Mouse (Mus musculus) hindbrain, embryonic 12.5 days (tissue): ENCODE measurements around the gene Lce1f. TPM values are rescaled to one million over a fixed set of nuclear protein-coding genes. Genes with fewer than 3 reads are reported as not detected.
"Not testable (repeated sequence)": the region's sequence is repeated elsewhere in the genome, so short reads cannot be mapped to it uniquely, and the experiment has no call there.

ENCODE experiments used
- ATAC-seq: fragments of 200-750 bp; cut with Nextera tagmentation; 2 replicates; pipeline ENCODE4 v1.8.0; 2017; ENCODE audit warnings: moderate TSS enrichment; ENCODE audit not compliant: low FRiP score
- H3K27ac ChIP-seq: fragments of 300-500 bp; sonication (generic); 2 replicates; pipeline ENCODE4 v1.5.1; 2016; ENCODE audit warnings: mild to moderate bottlenecking
- H3K27me3 ChIP-seq: fragments of 300-500 bp; sonication (generic); 2 replicates; pipeline ENCODE4 v1.6.1; 2016; ENCODE audit warnings: mild to moderate bottlenecking
- H3K36me3 ChIP-seq: fragments of 300-500 bp; sonication (generic); 2 replicates; pipeline ENCODE4 v1.6.1; 2016; ENCODE audit warnings: mild to moderate bottlenecking
- H3K4me1 ChIP-seq: fragments of 300-500 bp; sonication (generic); 2 replicates; pipeline ENCODE4 v1.6.1; 2016
- H3K4me2 ChIP-seq: fragments of 300-500 bp; sonication (generic); replicated peaks from 2 replicates; pipeline ENCODE4 v1.6.1; 2016; ENCODE audit warnings: mild to moderate bottlenecking
- H3K4me3 ChIP-seq: fragments of 300-500 bp; sonication (generic); 2 replicates; pipeline ENCODE4 v1.5.1; 2016; ENCODE audit warnings: mild to moderate bottlenecking
- H3K9ac ChIP-seq: fragments of 300-500 bp; sonication (generic); 2 replicates; pipeline ENCODE4 v1.6.1; 2016; ENCODE audit warnings: mild to moderate bottlenecking, moderate library complexity
- H3K9me3 ChIP-seq: fragments of 300-500 bp; sonication (generic); replicated peaks from 2 replicates; pipeline ENCODE4 v1.6.1; 2016; ENCODE audit warnings: mild to moderate bottlenecking
- WGBS: fragments of 180-500 bp; shearing (Covaris S2); methylation state at CpG from one replicate; pipeline ENCODE4 v1.1.7; 2016; 5-methylcytosine and 5-hydroxymethylcytosine counted together
- polyA plus RNA-seq: library from polyadenylated mRNA; unstranded; fragments of >200 nt; fragmentation: Nextera tagmentation; extraction: Ambion mirVana; gene quantifications from 2 replicates; pipeline ENCODE4 v1.2.1, GENCODE M21; 2016

The Lce1f gene
- not detected in 2 replicates for polyA plus RNA-seq

- Histone ChIP-seq H3K4me2 (no peak within 1 kb of the TSS), H3K9ac (no peak within 1 kb of the TSS), H3K9me3 (no peaks in the 10 kb centered on the region), H3K27ac (no peak within 1 kb of the TSS), H3K4me3 (no peak within 1 kb of the TSS), H3K27me3 (no peaks in the 10 kb centered on the region), H3K36me3 (no peaks in the 10 kb centered on the region), H3K4me1 (no peaks in the 10 kb centered on the region)
- 89% methylated on average over 3 of the region's 3 CpGs for WGBS
- no peak for ATAC-seq
These were observed at the start of gene Lce1f for GRCm38 (mm10) chr3:92720250-92720649. TSS of gene Lce1f (minus strand) at chr3:92720350.

- H3K9me3 ChIP-seq = no peaks in the 10 kb centered on the region
- no peaks in the 10 kb centered on the region for H3K4me1 ChIP-seq
- H3K4me3 ChIP-seq = no peak within 1 kb of the TSS
- no peaks in the 10 kb centered on the region for H3K36me3 ChIP-seq
- WGBS = 96% methylated on average over 1 of the region's 1 CpGs
- no peaks in the 10 kb centered on the region for H3K27me3 ChIP-seq
- no peak within 1 kb of the TSS for H3K4me2 ChIP-seq
- H3K9ac ChIP-seq = no peak within 1 kb of the TSS
- no peak for ATAC-seq
- no peak within 1 kb of the TSS for H3K27ac ChIP-seq
These were observed 44.8 kb upstream of the Lce1f start, which contains the start of gene Lce1h for GRCm38 (mm10) chr3:92764965-92765364. TSS of gene Lce1h (minus strand) at chr3:92765065.

- ATAC-seq = no peak
- no peaks in the 10 kb centered on the region for H3K9me3 ChIP-seq
- H3K27me3 ChIP-seq = no peaks in the 10 kb centered on the region
- H3K4me2 ChIP-seq = no peak overlapping the region
- H3K36me3 ChIP-seq = no peaks in the 10 kb centered on the region
- no peak overlapping the region for H3K27ac ChIP-seq
- no peak overlapping the region for H3K4me3 ChIP-seq
- no peak overlapping the region for H3K9ac ChIP-seq
- H3K4me1 ChIP-seq = no peaks in the 10 kb centered on the region
- WGBS = 32% methylated on average over 3 of the region's 3 CpGs
These were observed 33.0 kb upstream of the Lce1f start for GRCm38 (mm10) chr3:92753197-92753596.

GRCm38 (mm10) chr3:92752238-92752637 lies 32.1 kb upstream of the Lce1f start, which contains the start of gene Lce1g:
TSS of gene Lce1g (minus strand) at chr3:92752338.
- Histone ChIP-seq H3K4me2 (no peak within 1 kb of the TSS), H3K36me3 (no peaks in the 10 kb centered on the region), H3K27ac (no peak within 1 kb of the TSS), H3K9me3 (no peaks in the 10 kb centered on the region), H3K9ac (no peak within 1 kb of the TSS), H3K4me1 (no peaks in the 10 kb centered on the region), H3K4me3 (no peak within 1 kb of the TSS), H3K27me3 (no peaks in the 10 kb centered on the region)
- WGBS = 85% methylated on average over 1 of the region's 1 CpGs
- ATAC-seq = no peak

GRCm38 (mm10) chr3:92738996-92739395 lies 18.8 kb upstream of the Lce1f start, which contains the start of gene Gm38119:
TSS of gene Gm38119 (minus strand) at chr3:92739096.
- Histone ChIP-seq H3K4me2 (no peak within 1 kb of the TSS), H3K27me3 (no peaks in the 10 kb centered on the region), H3K9ac (no peak within 1 kb of the TSS), H3K36me3 (no peaks in the 10 kb centered on the region), H3K4me3 (no peak within 1 kb of the TSS), H3K27ac (no peak within 1 kb of the TSS), H3K4me1 (no peaks in the 10 kb centered on the region), H3K9me3 (no peaks in the 10 kb centered on the region)
- ATAC-seq = no peak
- 88% methylated on average over 1 of the region's 1 CpGs for WGBS

- H3K4me1 ChIP-seq = no peaks in the 10 kb centered on the region
- H3K27me3 ChIP-seq = no peaks in the 10 kb centered on the region
- no peak overlapping the region for H3K4me3 ChIP-seq
- H3K36me3 ChIP-seq = no peaks in the 10 kb centered on the region
- WGBS = 91% methylated on average over 5 of the region's 5 CpGs
- H3K4me2 ChIP-seq = no peak overlapping the region
- no peak overlapping the region for H3K9ac ChIP-seq
- H3K27ac ChIP-seq = no peak overlapping the region
- no peaks in the 10 kb centered on the region for H3K9me3 ChIP-seq
- ATAC-seq = no peak
These were observed 2.5 kb upstream of the Lce1f start for GRCm38 (mm10) chr3:92722631-92723030.

GRCm38 (mm10) chr3:92715122-92715521 lies 5.0 kb downstream of the Lce1f start:
- H3K4me2 ChIP-seq = no peak overlapping the region
- H3K4me3 ChIP-seq = no peak overlapping the region
- no peaks in the 10 kb centered on the region for H3K27me3 ChIP-seq
- H3K27ac ChIP-seq = no peak overlapping the region
- H3K4me1 ChIP-seq = no peaks in the 10 kb centered on the region
- ATAC-seq = no peak
- H3K9ac ChIP-seq = no peak overlapping the region
- no peaks in the 10 kb centered on the region for H3K36me3 ChIP-seq
- H3K9me3 ChIP-seq = no peaks in the 10 kb centered on the region

- Histone ChIP-seq H3K4me1 (no peaks in the 10 kb centered on the region), H3K27me3 (no peaks in the 10 kb centered on the region), H3K36me3 (no peaks in the 10 kb centered on the region), H3K9ac (no peak within 1 kb of the TSS), H3K4me2 (no peak within 1 kb of the TSS), H3K9me3 (no peaks in the 10 kb centered on the region), H3K27ac (no peak within 1 kb of the TSS), H3K4me3 (no peak within 1 kb of the TSS)
- WGBS = 88% methylated on average over 2 of the region's 2 CpGs
- ATAC-seq = no peak
These were observed 11.2 kb downstream of the Lce1f start, which contains the start of gene Lce1e for GRCm38 (mm10) chr3:92708974-92709373. TSS of gene Lce1e (minus strand) at chr3:92709074.

- no peaks in the 10 kb centered on the region for H3K9me3 ChIP-seq
- WGBS = 13% methylated on average over 1 of the region's 1 CpGs
- no peak overlapping the region for H3K27ac ChIP-seq
- H3K4me3 ChIP-seq = no peak overlapping the region
- no peak overlapping the region for H3K4me2 ChIP-seq
- no peaks in the 10 kb centered on the region for H3K27me3 ChIP-seq
- no peak overlapping the region for H3K9ac ChIP-seq
- H3K36me3 ChIP-seq = no peaks in the 10 kb centered on the region
- H3K4me1 ChIP-seq = no peaks in the 10 kb centered on the region
- ATAC-seq = no peak
These were observed 25.5 kb downstream of the Lce1f start for GRCm38 (mm10) chr3:92694613-92695012.

- Histone ChIP-seq H3K9me3 (no peaks in the 10 kb centered on the region), H3K9ac (no peak overlapping the region), H3K4me1 (no peaks in the 10 kb centered on the region), H3K4me3 (no peak overlapping the region), H3K36me3 (no peaks in the 10 kb centered on the region), H3K27ac (no peak overlapping the region), H3K4me2 (no peak overlapping the region), H3K27me3 (no peaks in the 10 kb centered on the region)
- no peak for ATAC-seq
These were observed 28.5 kb downstream of the Lce1f start for GRCm38 (mm10) chr3:92691688-92692087.

- WGBS = 72% methylated on average over 16 of the region's 16 CpGs
- not testable (repeated sequence) for ATAC-seq, H3K9ac ChIP-seq, H3K9me3 ChIP-seq, H3K27ac ChIP-seq, H3K27me3 ChIP-seq, H3K4me1 ChIP-seq, H3K4me2 ChIP-seq, H3K4me3 ChIP-seq, H3K36me3 ChIP-seq
These were observed 31.0 kb downstream of the Lce1f start for GRCm38 (mm10) chr3:92689154-92689553.

GRCm38 (mm10) chr3:92687110-92687509 lies 33.0 kb downstream of the Lce1f start, which contains the start of gene Lce1d:
TSS of gene Lce1d (minus strand) at chr3:92687210.
- Histone ChIP-seq H3K4me2 (no peak within 1 kb of the TSS), H3K9ac (no peak within 1 kb of the TSS), H3K4me3 (no peak within 1 kb of the TSS), H3K36me3 (no peaks in the 10 kb centered on the region), H3K9me3 (no peaks in the 10 kb centered on the region), H3K27me3 (no peaks in the 10 kb centered on the region), H3K27ac (no peak within 1 kb of the TSS), H3K4me1 (no peaks in the 10 kb centered on the region)
- ATAC-seq = no peak
- 77% methylated on average over 2 of the region's 2 CpGs for WGBS

- H3K36me3 ChIP-seq = no peaks in the 10 kb centered on the region
- WGBS = 92% methylated on average over 4 of the region's 4 CpGs
These were observed 41.2 kb downstream of the Lce1f start, which contains the start of gene Lce1c for GRCm38 (mm10) chr3:92678947-92679346. TSS of gene Lce1c (plus strand) at chr3:92679247.

More at GRCm38 (mm10) chr3:92678947-92679346, 41.2 kb downstream of the Lce1f start, which contains the start of gene Lce1c:
- Histone ChIP-seq H3K9ac (no peak within 1 kb of the TSS), H3K9me3 (no peaks in the 10 kb centered on the region), H3K4me2 (no peak within 1 kb of the TSS), H3K27ac (no peak within 1 kb of the TSS), H3K4me3 (no peak within 1 kb of the TSS), H3K4me1 (no peaks in the 10 kb centered on the region), H3K27me3 (no peaks in the 10 kb centered on the region)
- ATAC-seq = no peak
